20 mouse cellular contexts compared by ENCODE assay signal in the genomic region with DNA sequence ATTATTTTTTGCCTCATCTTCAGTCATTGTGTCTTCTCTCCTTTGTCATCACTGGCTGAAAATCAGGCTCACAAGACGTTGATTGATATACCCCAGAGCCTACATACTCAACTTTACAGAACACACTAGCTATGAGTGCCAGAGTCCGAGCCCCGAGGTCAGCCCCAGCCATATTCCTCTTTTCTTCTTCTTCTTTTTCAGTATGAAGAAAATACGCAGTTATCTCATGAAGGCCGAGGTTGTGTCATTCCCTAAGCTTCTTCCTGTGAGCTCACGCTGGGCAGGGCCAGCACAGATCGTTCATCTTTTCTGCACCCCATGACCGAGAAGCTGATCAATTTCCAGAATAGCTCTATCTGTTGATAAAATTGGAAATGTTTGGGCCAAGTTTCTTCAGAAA.
DNase-seq lines count a peak whose midpoint lies in the region; ATAC-seq lines count a peak whose summit lies in the region.
"Had no signal": no experiment of that assay in that cellular context is flagged by ENCODE, and none has a peak within 500 bp of the region (broad histone marks: within the 10 kb centered on the region; RNA-seq: fewer than 3 reads in every experiment).

No protein-coding gene starts in this region.

- intact Hi-C loops in heart, postnatal 10 days (cut with DNase I) = no loop called here

- no peak overlapping the region for H3K4me3 ChIP-seq in brown adipose tissue, adult 24 weeks (ENCODE audit: insufficient read depth, low read depth, low read length)
- no peak overlapping the region for H3K4me3 ChIP-seq in stomach, embryonic 16.5 days (replicated peaks; ENCODE audit: low read length)
- H3K4me3 ChIP-seq: forebrain, embryonic 13.5 days; hindbrain, embryonic 13.5 days; limb, embryonic 10.5 days; limb, embryonic 15.5 days; liver, embryonic 13.5 days; midbrain, embryonic 13.5 days; neural tube, embryonic 13.5 days had no signal

- no peaks in the 10 kb centered on the region for H3K9me3 ChIP-seq in stomach, embryonic 16.5 days (replicated peaks; ENCODE audit: control insufficient read depth, low read length)
- H3K9me3 ChIP-seq: forebrain, embryonic 13.5 days; hindbrain, embryonic 13.5 days; limb, embryonic 10.5 days; limb, embryonic 15.5 days; liver, embryonic 13.5 days; midbrain, embryonic 13.5 days; neural tube, embryonic 13.5 days had no signal

- H3K27me3 ChIP-seq in stomach, embryonic 16.5 days (ENCODE audit: control insufficient read depth, insufficient read depth, low read length) = no peaks in the 10 kb centered on the region
- H3K27me3 ChIP-seq: forebrain, embryonic 13.5 days; hindbrain, embryonic 13.5 days; limb, embryonic 15.5 days; liver, embryonic 13.5 days; midbrain, embryonic 13.5 days; neural tube, embryonic 13.5 days had no signal

- peak; percentile 10 for DNase-seq in adrenal gland, postnatal 10 days
- DNase-seq in adrenal gland, adult 8-10 months = no peak
- DNase-seq in heart, adult 11 months = peak; percentile 89
- DNase-seq in heart, postnatal 10 days = no peak
- DNase-seq in thymus, postnatal 4 days = no peak
- DNase-seq: cerebellum, adult 11 months; cerebellum, adult 9-10 months; kidney, adult 18-20 months; liver, embryonic 13.5 days; thymus, postnatal 14 days had no signal

- H3K4me2 ChIP-seq in stomach, embryonic 16.5 days (ENCODE audit: low read depth, low read length) = no peak overlapping the region
- H3K4me2 ChIP-seq: forebrain, embryonic 13.5 days; heart, embryonic 11.5 days; hindbrain, embryonic 13.5 days; limb, embryonic 15.5 days; liver, embryonic 13.5 days; midbrain, embryonic 13.5 days; neural tube, embryonic 13.5 days had no signal

- no peaks in the 10 kb centered on the region for H3K36me3 ChIP-seq in stomach, embryonic 16.5 days (ENCODE audit: control insufficient read depth, insufficient read depth, low read length)
- H3K36me3 ChIP-seq: G1E; hindbrain, embryonic 13.5 days; limb, embryonic 10.5 days; limb, embryonic 15.5 days; liver, embryonic 13.5 days; midbrain, embryonic 13.5 days; neural tube, embryonic 13.5 days had no signal

- WGBS in stomach, embryonic 16.5 days = 78% methylated on average over 8 of the region's 8 CpGs

- H3K9ac ChIP-seq in stomach, embryonic 16.5 days (ENCODE audit: low read length) = no peak overlapping the region
- H3K9ac ChIP-seq: forebrain, embryonic 13.5 days; hindbrain, embryonic 13.5 days; limb, embryonic 15.5 days; liver, embryonic 13.5 days; midbrain, embryonic 13.5 days; neural tube, embryonic 13.5 days had no signal

- H3K27ac ChIP-seq in brown adipose tissue, adult 24 weeks (replicated peaks; ENCODE audit: low read depth, low read length) = 0 out of 2 replicates have a peak overlapping the region, but pooled peaks have one; percentile 6
- H3K27ac ChIP-seq in stomach, embryonic 16.5 days (ENCODE audit: low read length) = peak overlapping the region; percentile 75
- H3K27ac ChIP-seq: forebrain, embryonic 13.5 days; hindbrain, embryonic 13.5 days; limb, embryonic 10.5 days; liver, embryonic 13.5 days; midbrain, embryonic 13.5 days; neural tube, embryonic 13.5 days had no signal

- no peaks in the 10 kb centered on the region for H3K4me1 ChIP-seq in brown adipose tissue, adult 24 weeks (ENCODE audit: control insufficient read depth, insufficient read depth, insufficient read length, low read length)
- peaks cover 8% of the 10 kb centered on the region; the same call in 1 of the 2 replicates for H3K4me1 ChIP-seq in stomach, embryonic 16.5 days (ENCODE audit: control insufficient read depth, insufficient read depth, low read length)
- H3K4me1 ChIP-seq: forebrain, embryonic 13.5 days; hindbrain, embryonic 13.5 days; limb, embryonic 10.5 days; liver, embryonic 13.5 days; midbrain, embryonic 13.5 days; neural tube, embryonic 13.5 days had no signal

- no peak for ATAC-seq in stomach, embryonic 16.5 days (ENCODE audit: insufficient read depth, low FRiP score)
- ATAC-seq: forebrain, embryonic 13.5 days; midbrain, embryonic 13.5 days had no signal

Comparison
In these comparisons a context has a peak if more than half of its experiments do, and no peak if none do; other contexts are left out.
1. DNase-seq: peak in adrenal gland, postnatal 10 days (single experiment) and heart, adult 11 months (single experiment); none in adrenal gland, adult 8-10 months (single experiment), heart, postnatal 10 days (0 of 2) and thymus, postnatal 4 days (single experiment).